Mouse (Mus musculus): ENCODE measurements around the gene Gpr108.

DNA sequence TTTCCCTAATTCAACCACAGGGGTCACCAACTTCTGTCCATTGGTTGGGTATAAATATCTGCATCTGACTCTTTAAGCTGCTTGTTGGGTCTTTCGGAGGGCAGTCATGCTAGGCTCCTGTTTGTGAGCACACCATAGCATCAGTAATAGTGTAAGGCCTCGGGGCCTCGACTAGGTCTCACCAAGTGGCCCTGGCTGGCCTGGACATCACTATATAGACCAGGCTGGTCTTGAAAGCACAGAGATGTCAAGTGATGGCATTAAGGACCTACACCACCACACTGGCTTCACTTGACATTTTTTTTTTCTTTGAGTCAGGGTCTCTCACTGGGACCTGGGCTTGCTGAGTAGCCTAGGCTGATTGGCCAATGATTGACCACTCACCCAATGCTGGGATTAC lies 9.9 kb upstream of the Gpr108 start:
- no peak for TF ChIP-seq CTCF (IDR thresholded peaks at IDR 0.05; ENCODE audit: extremely low read depth, insufficient read depth, low read length)
- no peak for TF ChIP-seq POLR2A (IDR thresholded peaks at IDR 0.05; ENCODE audit: extremely low read depth, insufficient read depth, low read length)

All from cortical plate, adult 2 months (tissue).